Mouse (Mus musculus): ENCODE data around the gene Eif3b. TPM values are rescaled to one million over a fixed set of nuclear protein-coding genes. Genes with fewer than 3 reads are reported as not detected.

Eif3b gene
- polyA plus RNA-seq, 1 experiment: 48.8 TPM

GRCm38 (mm10) chr5:140381156-140381555 lies 38.0 kb upstream of the Eif3b start:
- Histone ChIP-seq H3K9me3 (peaks cover 11% of the 10 kb centered on the region), H3K27me3 (replicated peaks) (peaks cover 35% of the 10 kb centered on the region), H3K36me3 (replicated peaks; ENCODE audit: low read length) (no peaks in the 10 kb centered on the region), H3K4me1 (peaks cover 32% of the 10 kb centered on the region), H3K4me3 (replicated peaks) (no peak overlapping the region)
- no peak for TF ChIP-seq FLI1 (IDR thresholded peaks at IDR 0.05; ENCODE audit: low read length)

DNA sequence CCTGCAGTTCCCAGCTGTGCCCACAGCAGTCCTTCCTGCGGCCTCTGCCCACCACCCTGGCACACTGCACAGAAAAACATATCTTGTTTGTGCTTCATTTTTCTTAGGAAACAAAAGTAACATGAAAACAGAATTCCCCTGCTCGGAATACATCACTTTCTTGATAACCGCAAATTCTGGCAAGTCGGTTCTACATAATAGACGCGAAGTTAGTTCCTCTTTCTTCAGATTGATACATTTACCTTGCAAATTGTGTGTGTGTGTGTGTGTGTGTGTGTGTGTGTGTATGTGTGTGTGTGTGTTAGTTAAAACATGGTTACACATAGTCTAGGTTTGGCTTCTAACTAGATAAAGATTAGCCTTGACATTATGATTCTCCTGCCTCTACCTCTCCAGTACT lies 36.4 kb upstream of the Eif3b start:
- Histone ChIP-seq H3K36me3 (replicated peaks; ENCODE audit: low read length) (no peaks in the 10 kb centered on the region), H3K27me3 (replicated peaks) (peaks cover 40% of the 10 kb centered on the region), H3K4me3 (replicated peaks) (no peak overlapping the region), H3K9me3 (peaks cover 11% of the 10 kb centered on the region), H3K4me1 (peaks cover 41% of the 10 kb centered on the region)
- TF ChIP-seq FLI1 (IDR thresholded peaks at IDR 0.05; ENCODE audit: low read length) (no peak), GATA1 (IDR thresholded peaks at IDR 0.05; ENCODE audit: borderline replicate concordance, low read length) (no peak)

GRCm38 (mm10) chr5:140383559-140383958 lies 35.6 kb upstream of the Eif3b start:
- Histone ChIP-seq H3K36me3 (replicated peaks; ENCODE audit: low read length) (no peaks in the 10 kb centered on the region), H3K4me3 (replicated peaks) (no peak overlapping the region), H3K9me3 (peaks cover 11% of the 10 kb centered on the region), H3K4me1 (peaks cover 43% of the 10 kb centered on the region), H3K27me3 (replicated peaks) (peaks cover 33% of the 10 kb centered on the region)
- TF ChIP-seq GATA1 (IDR thresholded peaks at IDR 0.05; ENCODE audit: borderline replicate concordance, low read length): no peak
- no peak for TF ChIP-seq FLI1 (IDR thresholded peaks at IDR 0.05; ENCODE audit: low read length)

- peaks cover 11% of the 10 kb centered on the region for H3K9me3 ChIP-seq
- H3K36me3 ChIP-seq (replicated peaks; ENCODE audit: low read length): no peaks in the 10 kb centered on the region
- H3K4me3 ChIP-seq (replicated peaks): no peak overlapping the region
- peaks cover 44% of the 10 kb centered on the region for H3K4me1 ChIP-seq
- TF ChIP-seq GATA1 (IDR thresholded peaks at IDR 0.05; ENCODE audit: borderline replicate concordance, low read length) (no peak), FLI1 (IDR thresholded peaks at IDR 0.05; ENCODE audit: low read length) (no peak)
- peaks cover 32% of the 10 kb centered on the region for H3K27me3 ChIP-seq (replicated peaks)
These were observed 34.7 kb upstream of the Eif3b start for GRCm38 (mm10) chr5:140384462-140384861.

DNA sequence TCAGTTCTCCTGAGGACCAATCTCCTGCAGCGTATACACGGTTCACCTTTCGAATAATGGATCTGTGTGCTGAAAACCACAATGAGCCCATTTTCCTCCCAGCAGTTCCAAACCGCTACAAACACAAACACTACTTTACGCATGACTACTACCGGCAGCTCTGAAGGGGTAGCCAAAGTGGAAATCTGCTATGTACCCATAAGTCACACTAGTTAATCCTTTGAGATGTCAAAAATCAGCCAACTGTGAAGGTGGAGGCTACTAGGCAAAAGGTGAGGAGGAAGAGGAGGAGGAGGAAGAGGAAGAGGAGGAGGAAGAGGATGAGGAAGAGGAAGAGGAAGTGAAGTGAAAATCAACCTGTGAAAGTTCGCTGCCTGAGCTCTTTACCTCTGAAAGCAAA lies 31.9 kb upstream of the Eif3b start:
- peaks cover 19% of the 10 kb centered on the region for H3K27me3 ChIP-seq (replicated peaks)
- no peak overlapping the region for H3K4me3 ChIP-seq (replicated peaks)
- no peaks in the 10 kb centered on the region for H3K9me3 ChIP-seq
- TF ChIP-seq FLI1 (IDR thresholded peaks at IDR 0.05; ENCODE audit: low read length) (no peak), GATA1 (IDR thresholded peaks at IDR 0.05; ENCODE audit: borderline replicate concordance, low read length) (no peak)
- no peaks in the 10 kb centered on the region for H3K36me3 ChIP-seq (replicated peaks; ENCODE audit: low read length)
- peaks cover 48% of the 10 kb centered on the region for H3K4me1 ChIP-seq

- Histone ChIP-seq H3K36me3 (replicated peaks; ENCODE audit: low read length) (no peaks in the 10 kb centered on the region), H3K4me3 (replicated peaks) (peak overlapping the region; percentile 93), H3K27me3 (replicated peaks) (peaks cover 17% of the 10 kb centered on the region), H3K9me3 (no peaks in the 10 kb centered on the region), H3K4me1 (peaks cover 53% of the 10 kb centered on the region)
- no peak for TF ChIP-seq FLI1 (IDR thresholded peaks at IDR 0.05; ENCODE audit: low read length)
- no peak for TF ChIP-seq GATA1 (IDR thresholded peaks at IDR 0.05; ENCODE audit: borderline replicate concordance, low read length)
These were observed 31.2 kb upstream of the Eif3b start for GRCm38 (mm10) chr5:140387816-140388510.

GRCm38 (mm10) chr5:140388588-140389576 lies 30.2 kb upstream of the Eif3b start, which contains the start of gene Snx8:
Gene Snx8, minus strand, starts transcription at chr5:140389262.
- H3K27me3 ChIP-seq (replicated peaks): peaks cover 12% of the 10 kb centered on the region
- TF ChIP-seq FLI1 (IDR thresholded peaks at IDR 0.05; ENCODE audit: low read length): no peak
- no peak for TF ChIP-seq GATA1 (IDR thresholded peaks at IDR 0.05; ENCODE audit: borderline replicate concordance, low read length)
- peak within 1 kb of the TSS; percentile 93 for H3K4me3 ChIP-seq (replicated peaks)
- H3K4me1 ChIP-seq: peaks cover 50% of the 10 kb centered on the region
- no peaks in the 10 kb centered on the region for H3K36me3 ChIP-seq (replicated peaks; ENCODE audit: low read length)
- H3K9me3 ChIP-seq: no peaks in the 10 kb centered on the region

GRCm38 (mm10) chr5:140389647-140390046 lies 29.5 kb upstream of the Eif3b start:
- no peaks in the 10 kb centered on the region for H3K9me3 ChIP-seq
- H3K4me1 ChIP-seq: peaks cover 49% of the 10 kb centered on the region
- no peaks in the 10 kb centered on the region for H3K36me3 ChIP-seq (replicated peaks; ENCODE audit: low read length)
- H3K4me3 ChIP-seq (replicated peaks): peak overlapping the region; percentile 93
- H3K27me3 ChIP-seq (replicated peaks): peaks cover 13% of the 10 kb centered on the region
- no peak for TF ChIP-seq FLI1 (IDR thresholded peaks at IDR 0.05; ENCODE audit: low read length)
- TF ChIP-seq GATA1 (IDR thresholded peaks at IDR 0.05; ENCODE audit: borderline replicate concordance, low read length): no peak

- no peak overlapping the region for H3K4me3 ChIP-seq (replicated peaks)
- TF ChIP-seq FLI1 (IDR thresholded peaks at IDR 0.05; ENCODE audit: low read length) (no peak), GATA1 (IDR thresholded peaks at IDR 0.05; ENCODE audit: borderline replicate concordance, low read length) (no peak)
- no peaks in the 10 kb centered on the region for H3K36me3 ChIP-seq (replicated peaks; ENCODE audit: low read length)
- H3K27me3 ChIP-seq (replicated peaks): peaks cover 16% of the 10 kb centered on the region
- peaks cover 49% of the 10 kb centered on the region for H3K4me1 ChIP-seq
- no peaks in the 10 kb centered on the region for H3K9me3 ChIP-seq
These were observed 27.7 kb upstream of the Eif3b start for GRCm38 (mm10) chr5:140391435-140391834.

GRCm38 (mm10) chr5:140391981-140392380 lies 27.1 kb upstream of the Eif3b start:
- TF ChIP-seq GATA1 (IDR thresholded peaks at IDR 0.05; ENCODE audit: borderline replicate concordance, low read length) (no peak), FLI1 (IDR thresholded peaks at IDR 0.05; ENCODE audit: low read length) (no peak)
- Histone ChIP-seq H3K9me3 (no peaks in the 10 kb centered on the region), H3K4me3 (replicated peaks) (no peak overlapping the region), H3K27me3 (replicated peaks) (peaks cover 13% of the 10 kb centered on the region), H3K4me1 (peaks cover 46% of the 10 kb centered on the region), H3K36me3 (replicated peaks; ENCODE audit: low read length) (no peaks in the 10 kb centered on the region)

Measured in megakaryocyte, embryonic 14.5 days (primary cell).